Mouse (Mus musculus) lung, embryonic 14.5 days (tissue): ENCODE results near the gene Gm49373. TPM values are rescaled to one million over a fixed set of nuclear protein-coding genes. Genes with fewer than 3 reads are reported as not detected.
A peak's percentile ranks its signal among the peaks of the same experiment; 100 is the strongest.
"Not testable (repeated sequence)": the region's sequence is repeated elsewhere in the genome, so short reads cannot be mapped to it uniquely, and the experiment has no call there.

ENCODE experiments used
- ATAC-seq: fragments of 200-750 bp; cut with Nextera tagmentation; 2 replicates; pipeline ENCODE4 v1.8.0; 2017; ENCODE audit warnings: mild to moderate bottlenecking, moderate TSS enrichment, moderate library complexity; ENCODE audit not compliant: insufficient read depth
- DNase-seq: peaks from one replicate; pipeline ENCODE4 v3.0.0-alpha.2; 2015
- H3K27ac ChIP-seq: fragments of 300-500 bp; sonication (generic); 2 replicates; pipeline ENCODE4 v1.5.1; 2014; ENCODE audit warnings: low read depth, mild to moderate bottlenecking, moderate library complexity
- H3K27me3 ChIP-seq: fragments of 300-500 bp; sonication (generic); 2 replicates; pipeline ENCODE4 v1.6.1; 2014; ENCODE audit warnings: low read length, control low read depth; ENCODE audit not compliant: insufficient read depth
- H3K36me3 ChIP-seq: fragments of 300-500 bp; sonication (generic); 2 replicates; pipeline ENCODE4 v1.6.1; 2014; ENCODE audit warnings: control low read depth; ENCODE audit not compliant: insufficient read depth
- H3K4me1 ChIP-seq: fragments of 300-500 bp; sonication (generic); 2 replicates; pipeline ENCODE4 v1.6.1; 2014; ENCODE audit warnings: antibody characterized with exemption, control low read depth; ENCODE audit not compliant: insufficient read depth
- H3K4me2 ChIP-seq: fragments of 300-500 bp; sonication (generic); 2 replicates; pipeline ENCODE4 v1.6.1; 2014; ENCODE audit warnings: mild to moderate bottlenecking
- H3K4me3 ChIP-seq: fragments of 300-500 bp; sonication (generic); 2 replicates; pipeline ENCODE4 v1.5.1; 2014; ENCODE audit warnings: low read depth, low read length
- H3K9ac ChIP-seq: fragments of 300-500 bp; sonication (generic); 2 replicates; pipeline ENCODE4 v1.6.1; 2014
- H3K9me3 ChIP-seq: fragments of 300-500 bp; sonication (generic); 2 replicates; pipeline ENCODE4 v1.6.1; 2016; ENCODE audit warnings: low read depth, low read length, control low read depth
- CTCF ChIP-seq: IDR thresholded peaks from 2 replicates; pipeline ENCODE4 v1.5.1; 2016; ENCODE audit warnings: antibody characterized with exemption, low read depth
- WGBS: fragments of 180-500 bp; shearing (Covaris S2); extraction: QIAGEN DNeasy Blood & Tissue Kit; methylation state at CpG from one replicate; pipeline ENCODE4 v1.1.7; 2014; 5-methylcytosine and 5-hydroxymethylcytosine counted together
- polyA plus RNA-seq: library from polyadenylated mRNA; unstranded; fragments of >200 nt; fragmentation: Nextera tagmentation; extraction: Ambion mirVana; gene quantifications from 2 replicates; pipeline ENCODE4 v1.2.1, GENCODE M21; 2014

Gene Gm49373
- polyA plus RNA-seq, 1 experiment from 2014 or later, result 0.78 TPM

GRCm38 (mm10) chr9:21072641-21073040 lies 255 bp downstream of the Gm49373 start:
- Histone ChIP-seq H3K9ac (peak overlapping the region; percentile 85), H3K27ac (no peak overlapping the region), H3K9me3 (no peaks in the 10 kb centered on the region), H3K36me3 (peaks cover 54% of the 10 kb centered on the region), H3K4me3 (peak overlapping the region; percentile 91), H3K4me2 (peak overlapping the region; percentile 73), H3K4me1 (no peaks in the 10 kb centered on the region), H3K27me3 (no peaks in the 10 kb centered on the region)
- DNase-seq (peak; percentile 27), ATAC-seq (peak; percentile 11; the same call in 1 of the 2 replicates)
- no peak for TF ChIP-seq CTCF
- WGBS, result 13% methylated on average over 4 of the region's 4 CpGs

GRCm38 (mm10) chr9:21067006-21067684 lies 5.8 kb downstream of the Gm49373 start, which contains the start of gene Zglp1:
TSS of gene Zglp1 (minus strand) at chr9:21067093.
- 80% methylated on average over 27 of the region's 27 CpGs for WGBS
- ATAC-seq, result no peak
- H3K4me2 ChIP-seq, result no peak within 1 kb of the TSS
- no peaks in the 10 kb centered on the region for H3K27me3 ChIP-seq
- H3K4me3 ChIP-seq, result no peak within 1 kb of the TSS
- H3K4me1 ChIP-seq, result no peaks in the 10 kb centered on the region
- H3K27ac ChIP-seq, result no peak within 1 kb of the TSS
- H3K36me3 ChIP-seq, result peaks cover 59% of the 10 kb centered on the region
- no peaks in the 10 kb centered on the region for H3K9me3 ChIP-seq
- TF ChIP-seq CTCF, result no peak
- H3K9ac ChIP-seq, result no peak within 1 kb of the TSS
- DNase-seq, result no peak

GRCm38 (mm10) chr9:21062928-21063327 lies 10.0 kb downstream of the Gm49373 start:
- Histone ChIP-seq H3K4me2 (no peak overlapping the region), H3K9ac (no peak overlapping the region), H3K27me3 (no peaks in the 10 kb centered on the region), H3K27ac (no peak overlapping the region), H3K9me3 (no peaks in the 10 kb centered on the region), H3K4me1 (no peaks in the 10 kb centered on the region), H3K36me3 (peaks cover 45% of the 10 kb centered on the region), H3K4me3 (no peak overlapping the region)
- ATAC-seq (no peak), DNase-seq (no peak)
- no peak for TF ChIP-seq CTCF
- 75% methylated on average over 2 of the region's 2 CpGs for WGBS

GRCm38 (mm10) chr9:21051578-21051977 lies 21.3 kb downstream of the Gm49373 start:
- no peaks in the 10 kb centered on the region for H3K27me3 ChIP-seq
- no peak overlapping the region for H3K4me3 ChIP-seq
- H3K36me3 ChIP-seq, result no peaks in the 10 kb centered on the region
- 52% methylated on average over 10 of the region's 10 CpGs for whole genome bisulfite sequencing
- no peak overlapping the region for H3K9ac ChIP-seq
- no peak for TF ChIP-seq CTCF
- no peak overlapping the region for H3K4me2 ChIP-seq
- H3K27ac ChIP-seq, result no peak overlapping the region
- ATAC-seq (no peak), DNase-seq (no peak)
- no peaks in the 10 kb centered on the region for H3K4me1 ChIP-seq
- no peaks in the 10 kb centered on the region for H3K9me3 ChIP-seq

GRCm38 (mm10) chr9:21045235-21045634 lies 27.7 kb downstream of the Gm49373 start:
- no peak overlapping the region for H3K9ac ChIP-seq
- no peak for TF ChIP-seq CTCF
- H3K27me3 ChIP-seq, result no peaks in the 10 kb centered on the region
- no peak for ATAC-seq
- no peaks in the 10 kb centered on the region for H3K9me3 ChIP-seq
- 69% methylated on average over 3 of the region's 3 CpGs for WGBS
- H3K4me1 ChIP-seq, result no peaks in the 10 kb centered on the region
- H3K27ac ChIP-seq, result no peak overlapping the region
- no peak overlapping the region for H3K4me2 ChIP-seq
- H3K4me3 ChIP-seq, result no peak overlapping the region
- no peaks in the 10 kb centered on the region for H3K36me3 ChIP-seq
- DNase-seq, result no peak

GRCm38 (mm10) chr9:21044785-21045184 lies 28.1 kb downstream of the Gm49373 start:
- not testable (repeated sequence) for H3K9me3 ChIP-seq, H3K36me3 ChIP-seq, H3K4me1 ChIP-seq, H3K9ac ChIP-seq, H3K27ac ChIP-seq, H3K4me2 ChIP-seq, ATAC-seq, H3K4me3 ChIP-seq, H3K27me3 ChIP-seq, DNase-seq
- WGBS, result 41% methylated on average over 1 of the region's 1 CpGs

GRCm38 (mm10) chr9:21043563-21043962 lies 29.3 kb downstream of the Gm49373 start:
- TF ChIP-seq CTCF, result no peak
- no peak overlapping the region for H3K4me3 ChIP-seq
- peaks cover 6% of the 10 kb centered on the region for H3K27me3 ChIP-seq
- ATAC-seq (no peak), DNase-seq (no peak)
- H3K4me1 ChIP-seq, result no peaks in the 10 kb centered on the region
- no peak overlapping the region for H3K9ac ChIP-seq
- no peak overlapping the region for H3K27ac ChIP-seq
- no peak overlapping the region for H3K4me2 ChIP-seq
- no peaks in the 10 kb centered on the region for H3K36me3 ChIP-seq
- H3K9me3 ChIP-seq, result no peaks in the 10 kb centered on the region
- WGBS, result 74% methylated on average over 4 of the region's 4 CpGs
